In genomic region chr4:99491536-99492514, GRCm38 (mm10) we compare ENCODE assay signal across 22 mouse cellular contexts.
DNase-seq lines count a peak whose midpoint lies in the region; TF ChIP-seq lines count a peak whose summit lies in the region.
"Had no signal": no experiment of that assay in that cellular context is flagged by ENCODE, and none has a peak within 500 bp of the region (broad histone marks: within the 10 kb centered on the region; RNA-seq: fewer than 3 reads in every experiment).

No protein-coding gene starts in this region.

- TF ChIP-seq CTCF in layer of hippocampus, adult 2 months (conservative IDR thresholded peaks at IDR 0.05): no peak
- TF ChIP-seq CTCF in C2C12 (IDR thresholded peaks at IDR 0.05; ENCODE audit: control insufficient read depth, insufficient read depth, insufficient read length): no peak

- no peaks in the 10 kb centered on the region for H3K27me3 ChIP-seq in C2C12 (ENCODE audit: control insufficient read depth, insufficient read depth, insufficient read length)
- H3K27me3 ChIP-seq: forebrain, embryonic 15.5 days; midbrain, embryonic 13.5 days; stomach, embryonic 15.5 days had no signal

- H3ac ChIP-seq in C2C12 (ENCODE audit: control insufficient read depth, insufficient read length, low read depth): peak overlapping the region; percentile 41

- 0 out of 2 replicates have a peak overlapping the region, but pooled peaks have one; percentile 10 for H3K27ac ChIP-seq in layer of hippocampus, adult 2 months
- H3K27ac ChIP-seq: forebrain, embryonic 15.5 days; heart, embryonic 10.5 days; hindbrain, embryonic 14.5 days; midbrain, embryonic 13.5 days; stomach, embryonic 15.5 days had no signal

- H3K36me3 ChIP-seq in C2C12 (ENCODE audit: control insufficient read depth, insufficient read depth): no peaks in the 10 kb centered on the region
- H3K36me3 ChIP-seq: forebrain, embryonic 15.5 days; heart, embryonic 10.5 days; midbrain, embryonic 13.5 days; stomach, embryonic 15.5 days had no signal

- no peaks in the 10 kb centered on the region for H3K79me2 ChIP-seq in C2C12 (ENCODE audit: control insufficient read depth, insufficient read depth)

- peak; percentile 6 for DNase-seq in embryo, embryonic 10.5 days (ENCODE audit: low spot score)
- no peak for DNase-seq in embryo, embryonic 9.5 days (ENCODE audit: extremely low spot score)
- DNase-seq in layer of hippocampus, adult 2 months (ENCODE audit: low spot score in 2 of 2): peak in 1 of 2 experiments; percentile 6
- no peak for DNase-seq in layer of hippocampus, postnatal 14 days (ENCODE audit: low spot score in 2 of 2)
- DNase-seq in fibroblast of lung, adult 2 months (ENCODE audit: low read depth): peak; percentile 46
- DNase-seq in ovary, postnatal 36 days (ENCODE audit: low spot score): no peak
- DNase-seq: cerebellum, adult 9-11 months; gastrocnemius, postnatal 36 days; heart, postnatal 36 days; kidney, adult 8-10 months; kidney, postnatal 14 days; left cerebral cortex, postnatal 4 days; liver; lung, postnatal 10 days; right cerebral cortex, postnatal 14 days; spleen, adult 18-20 months had no signal

- no peak overlapping the region for H3K4me3 ChIP-seq in layer of hippocampus, adult 2 months
- no peak overlapping the region for H3K4me3 ChIP-seq in C2C12 (ENCODE audit: insufficient read depth, poor library complexity, severe bottlenecking)
- H3K4me3 ChIP-seq: forebrain, embryonic 15.5 days; heart, embryonic 10.5 days; midbrain, embryonic 13.5 days; stomach, embryonic 15.5 days had no signal

- no peaks in the 10 kb centered on the region for H3K79me3 ChIP-seq in C2C12 (ENCODE audit: low read depth)

TF ChIP-seq in C2C12, 6 proteins besides CTCF, POLR2A, EP300 and RAD21:
- TF ChIP-seq MAX (IDR thresholded peaks at IDR 0.05): peak; percentile 53
- TF ChIP-seq CEBPB (IDR thresholded peaks at IDR 0.05; ENCODE audit: low read depth): peak; percentile 21
- TF ChIP-seq MYOG (IDR thresholded peaks at IDR 0.05; ENCODE audit: control insufficient read depth, extremely low read depth, insufficient read length): no peak
- TF ChIP-seq MYOD1 (IDR thresholded peaks at IDR 0.05; ENCODE audit: control insufficient read depth, insufficient read length, low read depth): no peak
- TF ChIP-seq USF1 (IDR thresholded peaks at IDR 0.05; ENCODE audit: low read depth): no peak
- peak; percentile 72 for TF ChIP-seq FOSL1 (IDR thresholded peaks at IDR 0.05; ENCODE audit: insufficient read depth, low read length, poor library complexity, severe bottlenecking)

Comparison
In these comparisons a context has a peak if more than half of its experiments do, and no peak if none do; other contexts are left out.
1. DNase-seq: peak in embryo, embryonic 10.5 days (single experiment) and fibroblast of lung, adult 2 months (single experiment); none in embryo, embryonic 9.5 days (single experiment), layer of hippocampus, postnatal 14 days (0 of 2) and ovary, postnatal 36 days (single experiment).